Mouse (Mus musculus) layer of hippocampus, adult 2 months (tissue): Measurements from ENCODE around the gene Vmn1r1. TPM values are rescaled to one million over a fixed set of nuclear protein-coding genes. Genes with fewer than 3 reads are reported as not detected.

Source experiments
- DNase-seq, 2 experiments: peaks; one replicate each; pipeline ENCODE4 v3.0.0; 2022; ENCODE audit warnings: low spot score in 2 of 2
- H3K27ac ChIP-seq: fragments of 200-600 bp; 2 replicates; pipeline ENCODE4 v1.8.1; 2022
- H3K4me3 ChIP-seq: fragments of 200-600 bp; 2 replicates; pipeline ENCODE4 v1.8.1; 2022; ENCODE audit warnings: mild to moderate bottlenecking
- CTCF ChIP-seq: fragments of 200-600 bp; conservative IDR thresholded peaks from 2 replicates; pipeline ENCODE4 v1.8.1; 2022; ENCODE audit warnings: antibody characterized with exemption, mild to moderate bottlenecking, moderate library complexity
- total RNA-seq, 2 experiments: library from RNA; stranded (reverse); gene quantifications; 2 replicates each; pipeline ENCODE4 v1.2.3; 2021

Vmn1r1 gene
- total RNA-seq, 2 experiments from 2014 or later: not detected

- Histone ChIP-seq H3K27ac (no peak overlapping the region), H3K4me3 (no peak overlapping the region)
- TF ChIP-seq CTCF: no peak
- peak in 1 of 2 experiments; percentile 33 for DNase-seq
Measured at GRCm38 (mm10) chr1:182115651-182116408, 48.5 kb downstream of the Vmn1r1 start.

GRCm38 (mm10) chr1:182115197-182115596 lies 49.1 kb downstream of the Vmn1r1 start:
- Histone ChIP-seq H3K4me3 (no peak overlapping the region), H3K27ac (no peak overlapping the region)
- peak; percentile 85 for TF ChIP-seq CTCF
- DNase-seq: peak in 1 of 2 experiments; percentile 40

GRCm38 (mm10) chr1:182113587-182114500 lies 50.4 kb downstream of the Vmn1r1 start:
- peak in 1 of 2 experiments; percentile 36 for DNase-seq
- Histone ChIP-seq H3K4me3 (no peak overlapping the region), H3K27ac (peak overlapping the region; percentile 44; the same call in 1 of the 2 replicates)
- no peak for TF ChIP-seq CTCF

GRCm38 (mm10) chr1:182113131-182113530 lies 51.2 kb downstream of the Vmn1r1 start:
- Histone ChIP-seq H3K4me3 (no peak overlapping the region), H3K27ac (no peak overlapping the region)
- TF ChIP-seq CTCF: no peak
- no peak for DNase-seq

- TF ChIP-seq CTCF: no peak
- H3K4me3 ChIP-seq: no peak overlapping the region
- no peak overlapping the region for H3K27ac ChIP-seq
- DNase-seq: no peak
Measured at GRCm38 (mm10) chr1:182112385-182112784, 51.9 kb downstream of the Vmn1r1 start.

GRCm38 (mm10) chr1:182111386-182112317 lies 52.6 kb downstream of the Vmn1r1 start:
- Histone ChIP-seq H3K27ac (no peak overlapping the region), H3K4me3 (no peak overlapping the region)
- TF ChIP-seq CTCF: no peak
- no peak for DNase-seq

GRCm38 (mm10) chr1:182110708-182111385 lies 53.4 kb downstream of the Vmn1r1 start:
- no peak overlapping the region for H3K27ac ChIP-seq
- no peak for TF ChIP-seq CTCF
- H3K4me3 ChIP-seq: no peak overlapping the region
- no peak for DNase-seq

- DNase-seq: no peak
Measured at GRCm38 (mm10) chr1:182110185-182110584, 54.1 kb downstream of the Vmn1r1 start.

GRCm38 (mm10) chr1:182108397-182109099 lies 55.7 kb downstream of the Vmn1r1 start:
- no peak for TF ChIP-seq CTCF
- no peak for DNase-seq
- Histone ChIP-seq H3K27ac (no peak overlapping the region), H3K4me3 (no peak overlapping the region)

More at GRCm38 (mm10) chr1:182110185-182110584, 54.1 kb downstream of the Vmn1r1 start:
- H3K4me3 ChIP-seq: no peak overlapping the region
- TF ChIP-seq CTCF: no peak
- no peak overlapping the region for H3K27ac ChIP-seq

GRCm38 (mm10) chr1:182107251-182107650 lies 57.0 kb downstream of the Vmn1r1 start:
- no peak overlapping the region for H3K27ac ChIP-seq
- no peak overlapping the region for H3K4me3 ChIP-seq
- no peak for TF ChIP-seq CTCF
- DNase-seq: no peak

- no peak for DNase-seq
- no peak for TF ChIP-seq CTCF
- H3K4me3 ChIP-seq: no peak overlapping the region
- H3K27ac ChIP-seq: no peak overlapping the region
Measured at GRCm38 (mm10) chr1:182105023-182105422, 59.3 kb downstream of the Vmn1r1 start.

Other genes with a start within 250 kb of the Vmn1r1 start
- gene Enah, start 144.5 kb downstream of the Vmn1r1 start, total RNA-seq: 100 to 1,000 TPM; 192 to 203 TPM
- 10 to 100 TPM; 62.7 to 67.2 TPM for gene Srp9, start 39.7 kb downstream of the Vmn1r1 start, total RNA-seq
- 10 to 100 TPM; 62.9 to 65.3 TPM for gene Degs1, start 118.3 kb upstream of the Vmn1r1 start, total RNA-seq
- gene Fbxo28, start 177.1 kb upstream of the Vmn1r1 start, total RNA-seq: 10 to 100 TPM; 46.3 to 46.7 TPM
- 10 to 100 TPM; 31.1 to 32.4 TPM for gene Trp53bp2, start 244.7 kb upstream of the Vmn1r1 start, total RNA-seq